Mouse (Mus musculus): ENCODE results near the gene Hoxb8. TPM values are rescaled to one million over a fixed set of nuclear protein-coding genes. Genes with fewer than 3 reads are reported as not detected.

Gene Hoxb8
- polyA plus RNA-seq, 2 experiments, result 0.43 to 2.1 TPM

DNA sequence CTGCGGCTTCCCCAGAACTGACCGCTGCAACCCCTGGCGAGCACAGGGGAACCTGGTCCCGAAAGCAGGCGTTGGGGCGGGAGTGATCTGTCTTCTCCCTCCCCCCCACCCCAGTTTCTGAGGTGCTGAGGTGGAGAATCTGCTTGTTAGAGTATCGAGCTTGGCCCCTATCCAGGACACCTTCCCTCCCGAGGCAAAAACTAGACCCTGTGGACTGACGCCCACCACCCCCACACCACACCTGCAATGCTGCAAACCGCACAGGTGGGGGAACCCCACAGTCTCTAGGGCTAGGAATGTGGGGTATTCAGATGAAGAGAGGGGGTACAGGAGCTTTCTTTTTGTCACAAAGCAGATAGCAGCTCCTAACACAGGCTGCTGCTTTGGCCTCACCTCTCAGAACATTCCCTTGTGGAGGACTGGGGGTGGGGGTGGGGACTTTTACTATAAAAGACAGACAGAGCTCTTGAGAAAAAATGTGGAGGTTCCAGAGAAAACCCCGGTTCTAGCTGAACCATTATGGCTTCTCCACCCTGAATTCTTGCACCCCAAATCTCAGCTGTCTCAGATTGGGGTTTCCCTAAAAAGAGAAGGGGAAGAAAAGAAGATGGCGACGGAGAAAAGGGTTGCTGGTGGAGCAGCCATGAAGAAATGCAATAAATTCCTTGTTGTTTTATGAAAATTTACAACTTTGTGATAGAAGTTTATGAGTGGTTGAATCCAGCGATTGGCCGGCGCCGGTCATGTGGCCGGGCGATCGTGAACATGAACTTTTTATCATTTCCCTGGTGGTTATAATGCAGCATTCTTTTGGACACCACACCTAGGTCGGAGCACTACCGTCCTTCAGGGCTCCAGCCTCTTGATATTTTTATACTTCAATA, 10.2 kb downstream of the Hoxb8 start, which contains the start of gene Hoxb6:
Gene Hoxb6 (plus strand): TSS at position 796 of the 884 bp plus-strand sequence.
- DNase-seq (ENCODE audit: low spot score) (no peak), ATAC-seq (ENCODE audit: low FRiP score, low read depth) (no peak)
- Histone ChIP-seq H3K36me3 (ENCODE audit: control insufficient read depth, insufficient read depth, low read length) (no peaks in the 10 kb centered on the region), H3K4me2 (replicated peaks; ENCODE audit: low read depth, low read length, severe bottlenecking) (0 out of 2 replicates have a peak within 1 kb of the TSS, but pooled peaks have one; percentile 3), H3K4me1 (ENCODE audit: control insufficient read depth, insufficient read depth, low read length) (no peaks in the 10 kb centered on the region), H3K27me3 (ENCODE audit: control insufficient read depth, insufficient read depth, low read length) (peaks cover 99% of the 10 kb centered on the region), H3K9me3 (ENCODE audit: control insufficient read depth, low read length) (no peaks in the 10 kb centered on the region), H3K9ac (ENCODE audit: low read depth, low read length, severe bottlenecking) (no peak within 1 kb of the TSS), H3K27ac (replicated peaks; ENCODE audit: low read depth, low read length) (no peak within 1 kb of the TSS), H3K4me3 (replicated peaks; ENCODE audit: low read length) (peak within 1 kb of the TSS; percentile 20)
- TF ChIP-seq POLR2A (IDR thresholded peaks at IDR 0.05; ENCODE audit: borderline replicate concordance, extremely low read depth, insufficient read depth, insufficient read length), result no peak
- WGBS, result 3% methylated on average over 22 of the region's 22 CpGs

DNA sequence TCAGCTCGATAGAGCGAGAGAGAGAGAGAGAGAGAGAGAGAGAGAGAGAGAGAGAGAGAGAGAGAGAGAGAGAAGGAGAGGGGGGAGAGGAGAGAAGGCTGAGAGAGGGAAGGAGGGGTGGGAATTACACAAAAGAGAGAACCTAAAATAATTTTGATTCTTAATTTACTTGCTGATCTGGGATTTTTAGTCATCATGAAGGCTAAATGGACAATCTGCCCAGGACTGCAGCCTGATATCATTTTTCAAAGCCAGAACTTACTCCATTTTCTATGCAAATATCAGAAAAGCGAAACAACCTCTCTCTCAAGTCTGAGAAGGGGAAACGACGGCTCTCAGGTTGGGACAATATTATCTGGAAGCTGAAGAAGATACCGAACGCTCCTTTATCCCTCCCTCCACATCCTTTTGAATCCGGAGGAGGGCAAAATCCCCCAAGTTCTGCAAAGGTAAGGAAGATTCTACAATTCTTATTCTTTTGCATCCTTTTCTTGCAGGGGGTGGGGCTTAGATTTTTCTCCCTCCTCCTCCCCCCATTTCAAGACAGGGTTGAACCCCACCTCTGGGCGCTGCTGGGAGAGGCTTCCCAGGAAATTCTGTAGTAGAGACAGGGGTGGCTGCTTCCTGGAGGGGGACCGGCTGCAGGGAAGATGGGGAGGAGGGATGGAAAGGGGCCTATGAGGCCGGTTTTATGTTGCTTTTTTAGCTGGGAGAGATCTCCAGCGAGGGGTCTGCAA, 11.0 kb downstream of the Hoxb8 start:
- ATAC-seq (ENCODE audit: low FRiP score, low read depth) (no peak), DNase-seq (ENCODE audit: low spot score) (no peak)
- Histone ChIP-seq H3K4me3 (replicated peaks; ENCODE audit: low read length) (peak overlapping the region; percentile 20), H3K4me1 (ENCODE audit: control insufficient read depth, insufficient read depth, low read length) (no peaks in the 10 kb centered on the region), H3K36me3 (ENCODE audit: control insufficient read depth, insufficient read depth, low read length) (no peaks in the 10 kb centered on the region), H3K4me2 (replicated peaks; ENCODE audit: low read depth, low read length, severe bottlenecking) (no peak overlapping the region), H3K27ac (replicated peaks; ENCODE audit: low read depth, low read length) (no peak overlapping the region), H3K9me3 (ENCODE audit: control insufficient read depth, low read length) (no peaks in the 10 kb centered on the region), H3K9ac (ENCODE audit: low read depth, low read length, severe bottlenecking) (no peak overlapping the region), H3K27me3 (ENCODE audit: control insufficient read depth, insufficient read depth, low read length) (peaks cover 99% of the 10 kb centered on the region)
- TF ChIP-seq POLR2A (IDR thresholded peaks at IDR 0.05; ENCODE audit: borderline replicate concordance, extremely low read depth, insufficient read depth, insufficient read length), result no peak
- 3% methylated on average over 12 of the region's 12 CpGs for WGBS

DNA sequence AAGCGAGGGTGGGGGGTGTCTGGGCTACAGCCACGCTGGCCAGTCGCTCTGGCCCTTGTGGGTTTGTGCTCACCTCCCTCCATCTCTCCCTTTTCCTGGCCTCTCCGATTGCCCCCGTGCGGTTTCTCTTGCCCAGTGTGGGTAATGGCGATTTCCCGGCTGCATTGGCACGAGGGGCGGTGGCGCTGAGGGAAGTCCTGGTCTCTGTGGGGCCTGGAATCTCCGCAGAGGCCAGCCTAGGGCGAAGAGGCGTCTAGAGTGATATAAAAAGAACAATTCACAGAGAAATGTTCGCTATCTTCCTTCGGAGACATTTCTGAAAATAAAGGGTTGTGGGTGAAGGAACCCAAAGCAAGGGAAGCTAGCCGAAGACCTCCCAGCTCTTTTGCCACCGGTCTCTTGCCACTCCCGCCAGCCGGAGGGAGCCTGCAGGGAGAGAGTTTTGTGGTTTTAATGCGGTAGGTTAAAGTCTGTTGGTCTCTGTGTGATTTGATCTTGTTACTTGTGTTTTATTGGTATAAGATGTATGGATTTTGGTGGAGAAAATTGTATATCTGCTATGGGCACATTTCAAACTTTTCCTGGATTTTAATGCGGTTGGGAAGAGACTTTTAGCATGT, 11.7 kb downstream of the Hoxb8 start:
- TF ChIP-seq POLR2A (IDR thresholded peaks at IDR 0.05; ENCODE audit: borderline replicate concordance, extremely low read depth, insufficient read depth, insufficient read length), result no peak
- Histone ChIP-seq H3K4me3 (replicated peaks; ENCODE audit: low read length) (peak overlapping the region; percentile 20), H3K27ac (replicated peaks; ENCODE audit: low read depth, low read length) (no peak overlapping the region), H3K9ac (ENCODE audit: low read depth, low read length, severe bottlenecking) (no peak overlapping the region), H3K4me2 (replicated peaks; ENCODE audit: low read depth, low read length, severe bottlenecking) (0 out of 2 replicates have a peak overlapping the region, but pooled peaks have one; percentile 3), H3K27me3 (ENCODE audit: control insufficient read depth, insufficient read depth, low read length) (peaks cover 99% of the 10 kb centered on the region), H3K4me1 (ENCODE audit: control insufficient read depth, insufficient read depth, low read length) (no peaks in the 10 kb centered on the region), H3K9me3 (ENCODE audit: control insufficient read depth, low read length) (no peaks in the 10 kb centered on the region), H3K36me3 (ENCODE audit: control insufficient read depth, insufficient read depth, low read length) (no peaks in the 10 kb centered on the region)
- WGBS, result 4% methylated on average over 22 of the region's 22 CpGs
- ATAC-seq (ENCODE audit: low FRiP score, low read depth) (no peak), DNase-seq (ENCODE audit: low spot score) (no peak)

DNA sequence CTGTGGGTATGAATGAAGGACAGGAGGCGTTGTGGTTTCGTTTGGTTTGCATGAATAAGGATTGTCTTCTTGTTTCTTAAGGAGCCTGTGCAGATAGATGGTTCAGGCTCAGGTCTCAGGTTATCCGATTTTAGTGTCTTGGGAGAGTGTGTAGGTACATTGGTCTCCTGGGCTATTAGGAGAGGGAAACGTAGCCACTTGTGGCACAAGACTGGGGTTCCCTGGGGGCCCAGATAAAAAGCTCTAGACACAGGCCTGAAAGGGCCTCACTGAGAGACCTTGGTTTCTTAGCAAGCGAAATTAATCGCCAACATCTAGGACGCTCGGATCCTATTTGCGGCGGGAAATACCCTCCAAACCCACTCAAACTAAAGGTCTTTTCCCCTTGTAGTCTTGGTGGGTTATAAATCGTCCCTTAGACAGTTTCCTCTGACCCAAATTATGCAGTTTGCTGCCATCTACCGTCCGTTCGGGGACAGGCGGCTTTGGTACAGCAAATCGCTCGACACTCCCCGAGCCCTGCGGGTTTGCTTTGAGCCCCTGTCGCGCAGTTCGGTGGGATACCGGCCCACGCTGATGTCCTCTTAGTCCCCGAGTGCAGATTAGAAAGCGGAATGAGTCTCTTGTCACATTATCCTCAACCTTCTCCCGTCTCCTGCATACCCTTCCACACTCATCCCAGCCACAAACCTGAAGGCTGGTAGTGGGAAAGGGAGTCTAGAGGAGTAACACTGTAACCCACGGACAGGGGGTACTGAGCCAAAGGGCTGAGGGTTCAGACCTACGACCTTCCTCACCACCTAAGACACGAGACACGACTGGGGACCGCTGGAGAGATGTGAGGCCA, 12.8 kb downstream of the Hoxb8 start:
- peak overlapping the region; percentile 20; the same call in 1 of the 2 replicates for H3K4me3 ChIP-seq (replicated peaks; ENCODE audit: low read length)
- no peaks in the 10 kb centered on the region for H3K9me3 ChIP-seq (ENCODE audit: control insufficient read depth, low read length)
- H3K27ac ChIP-seq (replicated peaks; ENCODE audit: low read depth, low read length), result no peak overlapping the region
- ATAC-seq (ENCODE audit: low FRiP score, low read depth), result 0 out of 2 replicates have a peak, but pooled peaks have one; percentile 38
- WGBS, result 0% methylated on average over 32 of the region's 32 CpGs
- peaks cover 100% of the 10 kb centered on the region for H3K27me3 ChIP-seq (ENCODE audit: control insufficient read depth, insufficient read depth, low read length)
- peak; percentile 73 for DNase-seq (ENCODE audit: low spot score)
- H3K9ac ChIP-seq (ENCODE audit: low read depth, low read length, severe bottlenecking), result no peak overlapping the region
- TF ChIP-seq POLR2A (IDR thresholded peaks at IDR 0.05; ENCODE audit: borderline replicate concordance, extremely low read depth, insufficient read depth, insufficient read length), result no peak
- 0 out of 2 replicates have a peak overlapping the region, but pooled peaks have one; percentile 13 for H3K4me2 ChIP-seq (replicated peaks; ENCODE audit: low read depth, low read length, severe bottlenecking)
- no peaks in the 10 kb centered on the region for H3K4me1 ChIP-seq (ENCODE audit: control insufficient read depth, insufficient read depth, low read length)
- H3K36me3 ChIP-seq (ENCODE audit: control insufficient read depth, insufficient read depth, low read length), result no peaks in the 10 kb centered on the region

All from limb, embryonic 14.5 days (tissue).